Mouse (Mus musculus) adrenal gland, postnatal 36 days (tissue): ENCODE measurements around the gene Ick. TPM values are rescaled to one million over a fixed set of nuclear protein-coding genes. Genes with fewer than 3 reads are reported as not detected.

ENCODE experiments used
- DNase-seq, 2 experiments: peaks; one replicate each; pipeline ENCODE4 v3.0.0; 2021; ENCODE audit warnings: mixed read lengths in 1 of 2
- total RNA-seq, 2 experiments: library from RNA; stranded (reverse); gene quantifications; 2 replicates each; pipeline ENCODE4 v1.2.3; 2021

Ick gene
- total RNA-seq, 2 experiments from 2014 or later: 17.5 to 20.4 TPM

GRCm38 (mm10) chr9:78104973-78105372 is 4.0 kb upstream of the Ick start:
- peak; percentile 47 to 62 for DNase-seq

- DNase-seq: no peak
Measured at GRCm38 (mm10) chr9:78105501-78105932, 3.5 kb upstream of the Ick start.

GRCm38 (mm10) chr9:78106821-78107220 is 2.2 kb upstream of the Ick start:
- no peak for DNase-seq

GRCm38 (mm10) chr9:78107582-78107911 is 1.4 kb upstream of the Ick start:
- DNase-seq: no peak

- DNase-seq: peak; percentile 83 to 88
Measured at GRCm38 (mm10) chr9:78107912-78108795, 838 bp upstream of the Ick start.

GRCm38 (mm10) chr9:78109656-78110055 is 664 bp downstream of the Ick start:
- DNase-seq: no peak

GRCm38 (mm10) chr9:78111456-78111855 is 2.5 kb downstream of the Ick start:
- no peak for DNase-seq

GRCm38 (mm10) chr9:78112770-78113537 is 4.0 kb downstream of the Ick start:
- DNase-seq: peak; percentile 95 to 96

- DNase-seq: no peak
Measured at GRCm38 (mm10) chr9:78113538-78113885, 4.5 kb downstream of the Ick start.

- DNase-seq: no peak
Measured at GRCm38 (mm10) chr9:78115746-78116145, 6.8 kb downstream of the Ick start.

GRCm38 (mm10) chr9:78117690-78118089 is 8.7 kb downstream of the Ick start:
- no peak for DNase-seq

GRCm38 (mm10) chr9:78121358-78121757 is 12.4 kb downstream of the Ick start:
- DNase-seq: no peak

GRCm38 (mm10) chr9:78121985-78122384 is 13.0 kb downstream of the Ick start:
- DNase-seq: no peak

GRCm38 (mm10) chr9:78122939-78123712 is 14.1 kb downstream of the Ick start:
- no peak for DNase-seq

GRCm38 (mm10) chr9:78124297-78124696 is 15.3 kb downstream of the Ick start:
- DNase-seq: no peak

GRCm38 (mm10) chr9:78126007-78126406 is 17.0 kb downstream of the Ick start:
- DNase-seq: no peak

GRCm38 (mm10) chr9:78126643-78127042 is 17.7 kb downstream of the Ick start:
- DNase-seq: no peak

- no peak for DNase-seq
Measured at GRCm38 (mm10) chr9:78135658-78136057, 26.7 kb downstream of the Ick start.

- no peak for DNase-seq
Measured at GRCm38 (mm10) chr9:78138044-78138676, 29.2 kb downstream of the Ick start.

- DNase-seq: no peak
Measured at GRCm38 (mm10) chr9:78139463-78139862, 30.5 kb downstream of the Ick start.

- DNase-seq: no peak
Measured at GRCm38 (mm10) chr9:78146099-78146498, 37.1 kb downstream of the Ick start.

GRCm38 (mm10) chr9:78146627-78147026 is 37.6 kb downstream of the Ick start:
- DNase-seq: no peak
